8 mouse cellular contexts compared by ENCODE assay signal in genomic region chrX:7762137-7762920, GRCm38 (mm10). TPM values are rescaled to one million over a fixed set of nuclear protein-coding genes. Genes with fewer than 3 reads are reported as not detected.
DNase-seq lines count a peak whose midpoint lies in the region; ATAC-seq and TF ChIP-seq lines count a peak whose summit lies in the region.

TSS of gene Tfe3 (plus strand) at chrX:7762560.

- H3K9me3 ChIP-seq in forebrain, embryonic 10.5 days, result no peaks in the 10 kb centered on the region; the same call in 1 of the 2 replicates
- no peaks in the 10 kb centered on the region for H3K9me3 ChIP-seq in heart, embryonic 15.5 days (replicated peaks)
- no peaks in the 10 kb centered on the region for H3K9me3 ChIP-seq in liver, embryonic 14.5 days (ENCODE audit: control insufficient read depth, low read length)
- H3K9me3 ChIP-seq in neural tube, embryonic 11.5 days (ENCODE audit: control insufficient read depth, low read length), result no peaks in the 10 kb centered on the region
- H3K9me3 ChIP-seq in stomach, postnatal 0 days (ENCODE audit: control insufficient read depth, low read length), result no peaks in the 10 kb centered on the region

- H3K9ac ChIP-seq in heart, embryonic 15.5 days, result peak within 1 kb of the TSS; percentile 74
- H3K9ac ChIP-seq in liver, embryonic 14.5 days (replicated peaks), result peak within 1 kb of the TSS; percentile 69
- H3K9ac ChIP-seq in neural tube, embryonic 11.5 days (ENCODE audit: low read length), result peak within 1 kb of the TSS; percentile 47
- H3K9ac ChIP-seq in stomach, postnatal 0 days (ENCODE audit: low read length), result peak within 1 kb of the TSS; percentile 71

- no peaks in the 10 kb centered on the region for H3K27me3 ChIP-seq in forebrain, embryonic 10.5 days (ENCODE audit: poor library complexity, severe bottlenecking)
- no peaks in the 10 kb centered on the region for H3K27me3 ChIP-seq in heart, embryonic 15.5 days
- no peaks in the 10 kb centered on the region for H3K27me3 ChIP-seq in liver, embryonic 14.5 days (ENCODE audit: control insufficient read depth, insufficient read depth, low read length)
- no peaks in the 10 kb centered on the region for H3K27me3 ChIP-seq in neural tube, embryonic 11.5 days (ENCODE audit: control insufficient read depth, insufficient read depth, low read length)
- no peaks in the 10 kb centered on the region for H3K27me3 ChIP-seq in stomach, postnatal 0 days (ENCODE audit: control insufficient read depth, insufficient read depth, low read length)

- H3K4me1 ChIP-seq in forebrain, embryonic 10.5 days, result peaks cover 29% of the 10 kb centered on the region
- peaks cover 19% of the 10 kb centered on the region for H3K4me1 ChIP-seq in heart, embryonic 15.5 days (replicated peaks)
- H3K4me1 ChIP-seq in liver, embryonic 14.5 days (replicated peaks; ENCODE audit: control insufficient read depth in 2 of 2, insufficient read depth in 2 of 2, low read length in 1 of 2), result peaks cover 3 to 15% of the 10 kb centered on the region in 2 experiments; a peak in 3 of 4 replicates
- no peaks in the 10 kb centered on the region; the same call in 1 of the 2 replicates for H3K4me1 ChIP-seq in neural tube, embryonic 11.5 days (ENCODE audit: control insufficient read depth, insufficient read depth, low read length)
- H3K4me1 ChIP-seq in stomach, postnatal 0 days (replicated peaks; ENCODE audit: control insufficient read depth, insufficient read depth), result no peaks in the 10 kb centered on the region

- peak within 1 kb of the TSS; percentile 72 for H3K4me3 ChIP-seq in forebrain, embryonic 10.5 days
- peak within 1 kb of the TSS; percentile 76 for H3K4me3 ChIP-seq in heart, embryonic 15.5 days
- H3K4me3 ChIP-seq in liver, embryonic 14.5 days (ENCODE audit: insufficient read depth in 1 of 2, low read depth in 2 of 2, low read length in 2 of 2), result peak within 1 kb of the TSS; percentile 66 to 74
- peak within 1 kb of the TSS; percentile 63 for H3K4me3 ChIP-seq in neural tube, embryonic 11.5 days (ENCODE audit: low read depth, low read length)
- peak within 1 kb of the TSS; percentile 54 for H3K4me3 ChIP-seq in stomach, postnatal 0 days (ENCODE audit: low read depth, low read length)

- peak; percentile 79 for DNase-seq in c-Kit-negative CD71-positive TER-119-positive erythroid progenitor cells, embryonic 14.5 days (ENCODE audit: low read depth, low spot score)
- DNase-seq in forebrain, embryonic 10.5 days (ENCODE audit: extremely low spot score, low spot score), result peak; percentile 84
- peak; percentile 92 to 97 for DNase-seq in kidney, postnatal 25 days
- peak; percentile 81 to 89 (median 82) for DNase-seq in liver, embryonic 14.5 days (ENCODE audit: low read depth in 3 of 3, low spot score in 3 of 3)
- peak; percentile 91 for DNase-seq in neural tube, embryonic 11.5 days (ENCODE audit: low spot score)
- DNase-seq in stomach, postnatal 0 days (ENCODE audit: low spot score), result peak; percentile 92

- H3K36me3 ChIP-seq in forebrain, embryonic 10.5 days (replicated peaks), result peaks cover 11% of the 10 kb centered on the region
- H3K36me3 ChIP-seq in heart, embryonic 15.5 days, result peaks cover 1% of the 10 kb centered on the region; the same call in 1 of the 2 replicates
- no peaks in the 10 kb centered on the region for H3K36me3 ChIP-seq in liver, embryonic 14.5 days (replicated peaks; ENCODE audit: control insufficient read depth, insufficient read depth, low read depth)
- no peaks in the 10 kb centered on the region for H3K36me3 ChIP-seq in neural tube, embryonic 11.5 days (ENCODE audit: control insufficient read depth, insufficient read depth, low read length)
- H3K36me3 ChIP-seq in stomach, postnatal 0 days (ENCODE audit: control insufficient read depth, insufficient read depth, low read length), result no peaks in the 10 kb centered on the region

- WGBS in forebrain, embryonic 10.5 days, result 19% methylated on average over 38 of the region's 38 CpGs
- WGBS in heart, embryonic 15.5 days, result 10% methylated on average over 27 of the region's 38 CpGs
- 12% methylated on average over 33 of the region's 38 CpGs for WGBS in liver, embryonic 14.5 days (ENCODE audit: insufficient replicate concordance)
- 16% methylated on average over 36 of the region's 38 CpGs for WGBS in neural tube, embryonic 11.5 days
- 22% methylated on average over 35 of the region's 38 CpGs for WGBS in stomach, postnatal 0 days

- TF ChIP-seq EP300 in liver, embryonic 14.5 days (IDR thresholded peaks at IDR 0.05; ENCODE audit: low read depth), result no peak
- no peak for TF ChIP-seq EP300 in stomach, postnatal 0 days (optimal IDR thresholded peaks at IDR 0.05)

- no peak for TF ChIP-seq CTCF in liver, embryonic 14.5 days (IDR thresholded peaks at IDR 0.05; ENCODE audit: low read depth)
- TF ChIP-seq CTCF in stomach, postnatal 0 days (IDR thresholded peaks at IDR 0.05; ENCODE audit: low read depth), result 0 out of 2 replicates have a peak, but pooled peaks have one; percentile 4

- peak within 1 kb of the TSS; percentile 71 for H3K4me2 ChIP-seq in heart, embryonic 15.5 days
- H3K4me2 ChIP-seq in liver, embryonic 14.5 days (ENCODE audit: low read depth), result peak within 1 kb of the TSS; percentile 85
- peak within 1 kb of the TSS; percentile 65 for H3K4me2 ChIP-seq in neural tube, embryonic 11.5 days (ENCODE audit: low read depth)
- peak within 1 kb of the TSS; percentile 61 for H3K4me2 ChIP-seq in stomach, postnatal 0 days (replicated peaks; ENCODE audit: low read depth)

- peak within 1 kb of the TSS; percentile 84 for H3K27ac ChIP-seq in forebrain, embryonic 10.5 days
- peak within 1 kb of the TSS; percentile 81 for H3K27ac ChIP-seq in heart, embryonic 15.5 days
- peak within 1 kb of the TSS; percentile 57 for H3K27ac ChIP-seq in liver, embryonic 14.5 days
- H3K27ac ChIP-seq in neural tube, embryonic 11.5 days (ENCODE audit: low read depth, low read length), result no peak within 1 kb of the TSS
- peak within 1 kb of the TSS; percentile 89 for H3K27ac ChIP-seq in stomach, postnatal 0 days (replicated peaks)

- peak; percentile 94 for ATAC-seq in CD4-positive, CD25-positive, alpha-beta regulatory T cell, adult 4 months
- peak; percentile 96 for ATAC-seq in heart, embryonic 15.5 days (replicated peaks; ENCODE audit: insufficient number of reproducible peaks, insufficient read depth, low FRiP score, low read depth)
- peak; percentile 93 for ATAC-seq in liver, embryonic 14.5 days (ENCODE audit: insufficient read depth)
- ATAC-seq in neural tube, embryonic 11.5 days (ENCODE audit: insufficient read depth, low FRiP score, low TSS enrichment), result peak; percentile 94
- peak; percentile 98 for ATAC-seq in stomach, postnatal 0 days (ENCODE audit: low FRiP score, low TSS enrichment)

RNA-seq across cellular contexts. Expression of gene Tfe3, which starts in this region (rescaled TPM):
- 10 to 100 TPM in 1 of 2 experiments, 1 to 10 TPM in 1; 8.5 to 14.4 TPM for polyA plus RNA-seq in CD4-positive, CD25-positive, alpha-beta regulatory T cell, adult 4 months (2017; shearing (Covaris generic))
- polyA plus RNA-seq in forebrain, embryonic 10.5 days (2016; fragmentation: Nextera tagmentation; extraction: Ambion mirVana), result 25.3 and 29.3 TPM in 2 replicates
- 16.6 and 21.7 TPM in 2 replicates for polyA plus RNA-seq in heart, embryonic 15.5 days (2015; fragmentation: Nextera tagmentation; extraction: Ambion mirVana)
- polyA plus RNA-seq in liver, embryonic 14.5 days (2012; rRNA removed), result 4.6 and 4.7 TPM in 2 replicates
- polyA plus RNA-seq in liver, embryonic 14.5 days (2014; fragmentation: Nextera tagmentation; extraction: Ambion mirVana), result 5.7 and 7.3 TPM in 2 replicates
- polyA plus RNA-seq in neural tube, embryonic 11.5 days (2014; fragmentation: Nextera tagmentation; extraction: Ambion mirVana), result 21.6 and 25.9 TPM in 2 replicates
- 17.3 and 18.2 TPM in 2 replicates for polyA plus RNA-seq in stomach, postnatal 0 days (2015; fragmentation: Nextera tagmentation; extraction: Ambion mirVana)
